ENCODE assay signal across 11 mouse cellular contexts in the genomic region with DNA sequence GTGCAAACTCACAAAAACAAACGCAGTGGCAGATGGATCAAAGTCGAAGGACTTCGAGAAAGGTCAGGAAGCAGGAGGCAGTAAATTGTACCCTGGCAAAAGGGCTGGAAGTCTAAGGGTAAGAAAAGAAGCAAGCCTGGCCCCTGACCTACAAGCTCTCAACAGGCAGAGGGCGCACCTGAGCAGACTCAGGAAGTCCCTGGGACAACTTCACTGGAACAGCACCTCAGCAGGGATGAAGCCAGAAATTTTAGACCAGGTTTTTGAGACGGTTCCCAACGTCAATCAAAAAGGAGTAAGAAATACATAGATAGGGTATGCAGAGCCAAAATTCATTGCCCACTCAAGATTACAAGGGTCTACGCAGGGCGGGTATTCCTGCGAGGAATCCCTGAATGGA. TPM values are rescaled to one million over a fixed set of nuclear protein-coding genes. Genes with fewer than 3 reads are reported as not detected.
DNase-seq lines count a peak whose midpoint lies in the region; ATAC-seq lines count a peak whose summit lies in the region.
"Not testable (repeated sequence)": the region's sequence is repeated elsewhere in the genome, so short reads cannot be mapped to it uniquely, and the experiment has no call there.
"Had no signal": no experiment of that assay in that cellular context is flagged by ENCODE, and none has a peak within 500 bp of the region (broad histone marks: within the 10 kb centered on the region; RNA-seq: fewer than 3 reads in every experiment).

No protein-coding gene starts in this region.

- H3K4me2 ChIP-seq in forebrain, embryonic 12.5 days = peak overlapping the region; percentile 50
- H3K4me2 ChIP-seq in heart, embryonic 14.5 days (ENCODE audit: low read length) = peak overlapping the region; percentile 55
- peak overlapping the region; percentile 43 for H3K4me2 ChIP-seq in intestine, embryonic 14.5 days (ENCODE audit: low read length)
- H3K4me2 ChIP-seq in limb, embryonic 13.5 days (replicated peaks) = peak overlapping the region; percentile 56
- peak overlapping the region; percentile 49 for H3K4me2 ChIP-seq in midbrain, embryonic 12.5 days (replicated peaks)

- H3K4me1 ChIP-seq in forebrain, embryonic 12.5 days; heart, embryonic 14.5 days (ENCODE audit: control insufficient read depth in 2 of 2, insufficient read depth in 2 of 2, low read length in 2 of 2); intestine, embryonic 14.5 days (replicated peaks; ENCODE audit: control insufficient read depth, insufficient read depth, low read length); limb, embryonic 13.5 days; midbrain, embryonic 12.5 days: not testable (repeated sequence)

- ATAC-seq in forebrain, embryonic 12.5 days (ENCODE audit: low FRiP score); heart, embryonic 14.5 days (ENCODE audit: insufficient number of reproducible peaks, insufficient read depth, low FRiP score, low read depth); intestine, embryonic 14.5 days (replicated peaks; ENCODE audit: low FRiP score, low TSS enrichment, low read depth); limb, embryonic 13.5 days (ENCODE audit: low FRiP score, low read depth); midbrain, embryonic 12.5 days (ENCODE audit: low FRiP score, low read depth): not testable (repeated sequence)

- peak overlapping the region; percentile 42 for H3K4me3 ChIP-seq in forebrain, embryonic 12.5 days (replicated peaks)
- H3K4me3 ChIP-seq in heart, embryonic 14.5 days (ENCODE audit: control insufficient read depth in 1 of 2, insufficient read depth in 1 of 2, low read depth in 1 of 2, low read length in 2 of 2) = peak overlapping the region; percentile 36 to 47; a peak in 3 of 4 replicates
- H3K4me3 ChIP-seq in intestine, embryonic 14.5 days (ENCODE audit: low read depth, low read length) = peak overlapping the region; percentile 28; the same call in 1 of the 2 replicates
- peak overlapping the region; percentile 43 for H3K4me3 ChIP-seq in limb, embryonic 13.5 days
- peak overlapping the region; percentile 40 for H3K4me3 ChIP-seq in midbrain, embryonic 12.5 days

- not testable (repeated sequence) for H3K27ac ChIP-seq in forebrain, embryonic 12.5 days; heart, embryonic 14.5 days (replicated peaks in 1 of 2; ENCODE audit: control insufficient read depth in 1 of 2, insufficient read depth in 1 of 2, low read depth in 2 of 2, low read length in 2 of 2); intestine, embryonic 14.5 days (ENCODE audit: low read depth); limb, embryonic 13.5 days; midbrain, embryonic 12.5 days (replicated peaks)

- not testable (repeated sequence) for H3K9ac ChIP-seq in forebrain, embryonic 12.5 days; heart, embryonic 14.5 days (ENCODE audit: low read length); intestine, embryonic 14.5 days (ENCODE audit: low read length); limb, embryonic 13.5 days; midbrain, embryonic 12.5 days (replicated peaks)

- H3K27me3 ChIP-seq in forebrain, embryonic 12.5 days; heart, embryonic 14.5 days (ENCODE audit: control insufficient read depth, insufficient read depth, low read length); intestine, embryonic 14.5 days (replicated peaks; ENCODE audit: control insufficient read depth, insufficient read depth, low read length); limb, embryonic 13.5 days; midbrain, embryonic 12.5 days: not testable (repeated sequence)

- not testable (repeated sequence) for H3K9me3 ChIP-seq in forebrain, embryonic 12.5 days; heart, embryonic 14.5 days (ENCODE audit: control insufficient read depth, low read length); intestine, embryonic 14.5 days (ENCODE audit: control insufficient read depth, low read length); limb, embryonic 13.5 days; midbrain, embryonic 12.5 days

- peak; percentile 2 for DNase-seq in ES-CJ7 (ENCODE audit: low read depth, low spot score)
- peak; percentile 2 for DNase-seq in embryo, embryonic 10 days (ENCODE audit: low spot score)
- peak; percentile 48 for DNase-seq in intestine, embryonic 14.5 days (ENCODE audit: low spot score)
- DNase-seq in retina, postnatal 1 day = peak; percentile 12

- H3K36me3 ChIP-seq in forebrain, embryonic 12.5 days (replicated peaks); heart, embryonic 14.5 days (ENCODE audit: control insufficient read depth, insufficient read depth, low read length); intestine, embryonic 14.5 days (ENCODE audit: control insufficient read depth, insufficient read depth, low read length); limb, embryonic 13.5 days; midbrain, embryonic 12.5 days: not testable (repeated sequence)

- WGBS in forebrain, embryonic 12.5 days = 13% methylated on average over 9 of the region's 9 CpGs
- WGBS in heart, embryonic 14.5 days = 16% methylated on average over 8 of the region's 9 CpGs
- 9% methylated on average over 8 of the region's 9 CpGs for WGBS in intestine, embryonic 14.5 days
- 8% methylated on average over 9 of the region's 9 CpGs for WGBS in limb, embryonic 13.5 days
- WGBS in midbrain, embryonic 12.5 days = 9% methylated on average over 8 of the region's 9 CpGs

RNA-seq across cellular contexts. Expression of gene Gm3468, which starts 1.0 kb away (rescaled TPM):
- 2.6 and 3.1 TPM in 2 replicates for polyA plus RNA-seq in forebrain, embryonic 12.5 days (2016; fragmentation: Nextera tagmentation; extraction: Ambion mirVana)
- 2.9 and 4.0 TPM in 2 replicates for polyA plus RNA-seq in heart, embryonic 14.5 days (2014; fragmentation: Nextera tagmentation; extraction: Ambion mirVana)
- 2.7 and 3.3 TPM in 2 replicates for polyA plus RNA-seq in intestine, embryonic 14.5 days (2014; fragmentation: Nextera tagmentation; extraction: Ambion mirVana)
- 1.6 and 2.1 TPM in 2 replicates for polyA plus RNA-seq in limb, embryonic 13.5 days (2015; fragmentation: Nextera tagmentation; extraction: Ambion mirVana)
- polyA plus RNA-seq in midbrain, embryonic 12.5 days (2016; fragmentation: Nextera tagmentation; extraction: Ambion mirVana) = 2.4 and 2.5 TPM in 2 replicates
- polyA plus RNA-seq: C2C12 had no signal

RNA-seq across cellular contexts. Expression of gene Gm8206, which starts 13.8 kb away (rescaled TPM):
- polyA plus RNA-seq in forebrain, embryonic 12.5 days (2016; fragmentation: Nextera tagmentation; extraction: Ambion mirVana) = 0.40 and 0.74 TPM in 2 replicates
- polyA plus RNA-seq in heart, embryonic 14.5 days (2014; fragmentation: Nextera tagmentation; extraction: Ambion mirVana) = 0.49 and 0.97 TPM in 2 replicates
- 0.99 and 1.3 TPM in 2 replicates for polyA plus RNA-seq in intestine, embryonic 14.5 days (2014; fragmentation: Nextera tagmentation; extraction: Ambion mirVana)
- 1.1 and 1.4 TPM in 2 replicates for polyA plus RNA-seq in limb, embryonic 13.5 days (2015; fragmentation: Nextera tagmentation; extraction: Ambion mirVana)
- 0.68 and 0.75 TPM in 2 replicates for polyA plus RNA-seq in midbrain, embryonic 12.5 days (2016; fragmentation: Nextera tagmentation; extraction: Ambion mirVana)
- polyA plus RNA-seq: C2C12; large intestine, adult 2 months had no signal

RNA-seq across cellular contexts. Expression of gene Gm3476, which starts 18.1 kb away (rescaled TPM):
- polyA plus RNA-seq in forebrain, embryonic 12.5 days (2016; fragmentation: Nextera tagmentation; extraction: Ambion mirVana) = not detected in 2 replicates
- not detected in 2 replicates for polyA plus RNA-seq in heart, embryonic 14.5 days (2014; fragmentation: Nextera tagmentation; extraction: Ambion mirVana)
- polyA plus RNA-seq in intestine, embryonic 14.5 days (2014; fragmentation: Nextera tagmentation; extraction: Ambion mirVana) = not detected in 2 replicates
- not detected in 2 replicates for polyA plus RNA-seq in limb, embryonic 13.5 days (2015; fragmentation: Nextera tagmentation; extraction: Ambion mirVana)
- not detected in 2 replicates for polyA plus RNA-seq in midbrain, embryonic 12.5 days (2016; fragmentation: Nextera tagmentation; extraction: Ambion mirVana)
- polyA plus RNA-seq: C2C12; large intestine, adult 2 months; thymus, adult 2 months had no signal

RNA-seq across cellular contexts. Expression of gene Gm6337, which starts 49.4 kb away (rescaled TPM):
- not detected in 2 replicates for polyA plus RNA-seq in forebrain, embryonic 12.5 days (2016; fragmentation: Nextera tagmentation; extraction: Ambion mirVana)
- not detected in 2 replicates for polyA plus RNA-seq in heart, embryonic 14.5 days (2014; fragmentation: Nextera tagmentation; extraction: Ambion mirVana)
- not detected in 2 replicates for polyA plus RNA-seq in intestine, embryonic 14.5 days (2014; fragmentation: Nextera tagmentation; extraction: Ambion mirVana)
- polyA plus RNA-seq in limb, embryonic 13.5 days (2015; fragmentation: Nextera tagmentation; extraction: Ambion mirVana) = not detected in 2 replicates
- not detected in 2 replicates for polyA plus RNA-seq in midbrain, embryonic 12.5 days (2016; fragmentation: Nextera tagmentation; extraction: Ambion mirVana)
- polyA plus RNA-seq: C2C12; large intestine, adult 2 months had no signal
